Mouse (Mus musculus): Measurements from ENCODE around the gene Mbtps2. TPM values are rescaled to one million over a fixed set of nuclear protein-coding genes. Genes with fewer than 3 reads are reported as not detected.
A peak's percentile ranks its signal among the peaks of the same experiment; 100 is the strongest.

The Mbtps2 gene
- polyA plus RNA-seq (2016; fragmentation: Nextera tagmentation; extraction: Ambion mirVana): 23.0 and 24.4 TPM in 2 replicates

- H3K27me3 ChIP-seq: peaks cover 11% of the 10 kb centered on the region
- WGBS: 22% methylated on average over 67 of the region's 74 CpGs
- ATAC-seq (ENCODE audit: low FRiP score, low read depth): peak; percentile 82
These were observed at the start of gene Mbtps2 for GRCm38 (mm10) chrX:157598186-157598996. Mbtps2 (minus strand) TSS chrX:157598715.

DNA sequence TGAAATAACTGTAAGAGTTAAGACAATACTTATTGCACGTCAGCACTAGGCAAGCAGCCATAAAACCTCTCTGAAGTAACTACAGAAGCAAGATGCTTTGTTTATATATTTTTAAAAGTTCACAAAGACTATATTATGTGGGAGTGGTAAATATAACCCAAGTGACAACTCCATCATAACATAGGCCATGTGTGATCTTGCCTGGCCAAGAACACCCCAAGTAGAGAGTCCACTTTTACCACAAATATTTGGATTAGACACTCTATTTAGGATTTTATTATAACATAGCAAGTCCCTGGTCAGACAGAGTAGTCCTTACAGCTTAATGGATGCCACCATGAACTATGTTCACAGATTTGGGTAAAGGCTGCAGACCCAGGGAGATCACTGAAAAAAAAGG is 47.9 kb upstream of the Mbtps2 start:
- no peak for ATAC-seq (ENCODE audit: low FRiP score, low read depth)
- Histone ChIP-seq H3K9me3 (no peaks in the 10 kb centered on the region), H3K27me3 (no peaks in the 10 kb centered on the region), H3K9ac (replicated peaks) (no peak overlapping the region), H3K4me3 (no peak overlapping the region), H3K4me2 (replicated peaks) (no peak overlapping the region), H3K27ac (replicated peaks) (no peak overlapping the region), H3K4me1 (no peaks in the 10 kb centered on the region), H3K36me3 (no peaks in the 10 kb centered on the region)
- WGBS: 64% methylated on average over 1 of the region's 1 CpGs

More at GRCm38 (mm10) chrX:157598186-157598996, at the start of gene Mbtps2:
- Histone ChIP-seq H3K9me3 (no peaks in the 10 kb centered on the region), H3K27ac (replicated peaks) (peak within 1 kb of the TSS; percentile 80), H3K4me1 (peaks cover 11% of the 10 kb centered on the region; the same call in 1 of the 2 replicates), H3K4me3 (peak within 1 kb of the TSS; percentile 58), H3K9ac (replicated peaks) (peak within 1 kb of the TSS; percentile 72), H3K36me3 (no peaks in the 10 kb centered on the region), H3K4me2 (replicated peaks) (peak within 1 kb of the TSS; percentile 51)

GRCm38 (mm10) chrX:157644700-157645099 is 46.2 kb upstream of the Mbtps2 start:
- no peaks in the 10 kb centered on the region for H3K9me3 ChIP-seq
- H3K9ac ChIP-seq (replicated peaks): no peak overlapping the region
- H3K4me3 ChIP-seq: no peak overlapping the region
- H3K27ac ChIP-seq (replicated peaks): no peak overlapping the region
- H3K36me3 ChIP-seq: no peaks in the 10 kb centered on the region
- ATAC-seq (ENCODE audit: low FRiP score, low read depth): peak; percentile 19; the same call in 1 of the 2 replicates
- H3K27me3 ChIP-seq: no peaks in the 10 kb centered on the region
- no peak overlapping the region for H3K4me2 ChIP-seq (replicated peaks)
- 81% methylated on average over 4 of the region's 4 CpGs for WGBS
- no peaks in the 10 kb centered on the region for H3K4me1 ChIP-seq

- ATAC-seq (ENCODE audit: low FRiP score, low read depth): peak; percentile 23; the same call in 1 of the 2 replicates
- Histone ChIP-seq H3K4me1 (no peaks in the 10 kb centered on the region), H3K27me3 (no peaks in the 10 kb centered on the region), H3K9ac (replicated peaks) (no peak overlapping the region), H3K4me2 (replicated peaks) (no peak overlapping the region), H3K9me3 (no peaks in the 10 kb centered on the region), H3K27ac (replicated peaks) (no peak overlapping the region), H3K36me3 (no peaks in the 10 kb centered on the region), H3K4me3 (no peak overlapping the region)
- 36% methylated on average over 3 of the region's 3 CpGs for WGBS
These were observed 45.8 kb upstream of the Mbtps2 start for GRCm38 (mm10) chrX:157644300-157644699.

GRCm38 (mm10) chrX:157642856-157643255 is 44.3 kb upstream of the Mbtps2 start:
- Histone ChIP-seq H3K27ac (replicated peaks) (no peak overlapping the region), H3K27me3 (no peaks in the 10 kb centered on the region), H3K4me1 (no peaks in the 10 kb centered on the region), H3K4me2 (replicated peaks) (no peak overlapping the region), H3K4me3 (no peak overlapping the region), H3K36me3 (no peaks in the 10 kb centered on the region), H3K9me3 (no peaks in the 10 kb centered on the region), H3K9ac (replicated peaks) (no peak overlapping the region)
- 94% methylated on average over 5 of the region's 5 CpGs for WGBS
- no peak for ATAC-seq (ENCODE audit: low FRiP score, low read depth)

DNA sequence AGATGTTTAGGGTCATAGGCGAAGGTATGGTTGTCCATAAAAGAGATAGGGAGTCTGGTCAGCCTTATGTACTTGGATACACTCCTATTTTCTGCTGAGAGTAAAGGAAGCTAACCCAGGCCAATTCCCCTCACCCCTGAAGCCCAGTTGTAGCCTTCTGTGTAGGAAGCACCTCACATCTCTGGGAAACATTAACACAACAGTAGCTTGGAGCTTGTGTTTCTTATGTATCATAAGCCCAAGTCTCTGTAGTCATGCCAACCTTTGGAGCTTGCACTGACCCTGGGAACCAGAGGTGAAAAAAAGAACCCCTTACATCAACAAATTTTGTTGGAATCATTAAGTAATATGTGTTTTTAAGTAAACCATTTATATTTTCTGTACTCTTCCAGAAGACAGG is 38.7 kb upstream of the Mbtps2 start:
- Histone ChIP-seq H3K4me3 (no peak overlapping the region), H3K27me3 (no peaks in the 10 kb centered on the region), H3K4me1 (no peaks in the 10 kb centered on the region), H3K4me2 (replicated peaks) (no peak overlapping the region), H3K9me3 (no peaks in the 10 kb centered on the region), H3K9ac (replicated peaks) (no peak overlapping the region), H3K27ac (replicated peaks) (no peak overlapping the region), H3K36me3 (no peaks in the 10 kb centered on the region)
- WGBS: 62% methylated on average over 1 of the region's 1 CpGs
- no peak for ATAC-seq (ENCODE audit: low FRiP score, low read depth)

DNA sequence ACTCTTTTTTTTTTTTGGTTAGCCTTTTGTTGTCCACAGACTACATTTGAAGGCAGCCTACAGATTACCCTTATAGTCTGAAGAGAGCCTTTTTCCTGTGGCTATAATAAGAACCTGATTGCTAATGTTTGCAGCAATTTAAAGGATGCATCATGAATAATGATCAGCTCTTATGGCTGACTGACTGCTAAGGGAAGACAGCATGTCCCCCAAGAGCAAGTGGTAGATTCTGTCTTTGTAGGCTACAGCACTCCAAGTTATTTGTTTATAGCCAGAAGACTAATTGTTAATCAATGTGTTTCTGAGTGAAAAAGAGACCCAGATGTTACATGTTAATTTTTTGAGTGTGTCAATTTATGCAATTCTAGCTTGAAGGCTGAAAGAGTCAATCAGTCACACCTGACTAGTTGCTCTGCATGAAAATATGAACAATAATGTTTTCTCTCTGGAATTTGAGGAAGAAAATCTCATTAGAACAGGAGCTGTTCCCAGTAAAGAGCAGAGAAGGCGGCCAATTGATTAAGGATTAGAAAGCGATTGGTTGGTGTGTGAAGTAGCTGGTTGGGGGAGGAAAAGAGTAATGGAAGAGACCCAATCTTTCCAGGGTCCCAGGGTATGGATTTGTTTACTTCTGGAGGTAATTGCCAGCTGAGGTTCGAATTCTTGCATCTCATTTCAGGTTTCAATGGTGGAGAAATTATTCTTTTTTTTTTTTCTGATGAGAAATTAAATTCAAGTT is 35.3 kb upstream of the Mbtps2 start:
- no peaks in the 10 kb centered on the region for H3K4me1 ChIP-seq
- H3K9me3 ChIP-seq: no peaks in the 10 kb centered on the region
- no peaks in the 10 kb centered on the region for H3K36me3 ChIP-seq
- peak; percentile 74; the same call in 1 of the 2 replicates for ATAC-seq (ENCODE audit: low FRiP score, low read depth)
- 37% methylated on average over 3 of the region's 3 CpGs for WGBS
- H3K9ac ChIP-seq (replicated peaks): no peak overlapping the region
- H3K4me2 ChIP-seq (replicated peaks): no peak overlapping the region
- no peaks in the 10 kb centered on the region for H3K27me3 ChIP-seq
- H3K27ac ChIP-seq (replicated peaks): no peak overlapping the region
- no peak overlapping the region for H3K4me3 ChIP-seq

GRCm38 (mm10) chrX:157630341-157630740 is 31.8 kb upstream of the Mbtps2 start:
- Histone ChIP-seq H3K27ac (replicated peaks) (no peak overlapping the region), H3K4me3 (no peak overlapping the region), H3K4me1 (no peaks in the 10 kb centered on the region), H3K27me3 (no peaks in the 10 kb centered on the region), H3K36me3 (no peaks in the 10 kb centered on the region), H3K4me2 (replicated peaks) (no peak overlapping the region), H3K9ac (replicated peaks) (no peak overlapping the region), H3K9me3 (no peaks in the 10 kb centered on the region)
- 74% methylated on average over 4 of the region's 4 CpGs for WGBS
- no peak for ATAC-seq (ENCODE audit: low FRiP score, low read depth)

DNA sequence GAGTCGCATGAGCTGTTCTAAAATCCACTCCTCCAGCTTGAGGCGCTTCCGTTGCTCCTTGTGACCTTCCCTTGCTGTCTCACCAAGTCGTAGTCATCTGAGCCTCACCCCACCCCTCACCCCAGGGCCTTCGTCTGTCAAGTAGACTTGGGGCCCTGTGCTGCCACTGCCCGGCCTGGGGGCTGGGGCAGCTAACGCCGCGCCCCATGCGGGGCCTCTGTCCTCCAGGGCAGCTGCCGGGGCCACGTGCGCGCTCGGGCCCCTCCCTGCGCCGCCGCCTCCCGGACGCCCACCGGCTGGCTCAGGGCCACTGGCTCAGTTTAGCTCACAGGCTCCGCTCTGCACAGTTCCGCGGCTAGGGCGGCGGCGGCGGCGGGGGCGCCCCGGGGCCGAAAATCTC is 14.4 kb upstream of the Mbtps2 start:
- H3K4me2 ChIP-seq (replicated peaks): peak overlapping the region; percentile 39
- peak; percentile 58 for ATAC-seq (ENCODE audit: low FRiP score, low read depth)
- WGBS: 30% methylated on average over 32 of the region's 32 CpGs

DNA sequence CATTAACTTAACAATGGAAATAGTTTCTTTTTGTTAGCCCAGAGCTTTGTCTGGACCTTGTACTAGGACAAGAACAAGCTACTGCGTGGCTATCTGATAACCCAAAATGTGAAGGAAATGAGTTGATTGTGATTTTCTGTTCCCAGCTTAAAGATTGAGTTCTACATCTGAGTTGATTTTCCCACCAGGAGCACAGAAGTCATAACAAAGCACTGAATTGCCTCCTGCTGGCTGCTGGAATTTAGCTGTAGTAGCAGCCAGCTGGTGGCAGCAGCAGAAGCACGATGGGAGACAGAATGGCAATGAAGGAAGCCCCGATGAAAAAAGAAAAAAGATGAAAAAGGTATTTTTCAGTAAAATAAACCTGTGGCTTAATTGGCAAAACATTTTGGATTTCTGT is 2.9 kb upstream of the Mbtps2 start:
- no peak for ATAC-seq (ENCODE audit: low FRiP score, low read depth)
- H3K4me1 ChIP-seq: peaks cover 4% of the 10 kb centered on the region; the same call in 1 of the 2 replicates
- no peak overlapping the region for H3K4me2 ChIP-seq (replicated peaks)
- no peak overlapping the region for H3K4me3 ChIP-seq
- H3K27me3 ChIP-seq: peaks cover 9% of the 10 kb centered on the region
- no peaks in the 10 kb centered on the region for H3K9me3 ChIP-seq
- H3K9ac ChIP-seq (replicated peaks): no peak overlapping the region
- no peaks in the 10 kb centered on the region for H3K36me3 ChIP-seq
- H3K27ac ChIP-seq (replicated peaks): no peak overlapping the region
- WGBS: 12% methylated on average over 3 of the region's 3 CpGs

More for the DNA sequence above, 14.4 kb upstream of the Mbtps2 start:
- H3K4me1 ChIP-seq: no peaks in the 10 kb centered on the region
- H3K9me3 ChIP-seq: no peaks in the 10 kb centered on the region
- no peak overlapping the region for H3K27ac ChIP-seq (replicated peaks)
- H3K4me3 ChIP-seq: no peak overlapping the region
- H3K9ac ChIP-seq (replicated peaks): no peak overlapping the region
- no peaks in the 10 kb centered on the region; the same call in 1 of the 2 replicates for H3K27me3 ChIP-seq
- no peaks in the 10 kb centered on the region for H3K36me3 ChIP-seq

DNA sequence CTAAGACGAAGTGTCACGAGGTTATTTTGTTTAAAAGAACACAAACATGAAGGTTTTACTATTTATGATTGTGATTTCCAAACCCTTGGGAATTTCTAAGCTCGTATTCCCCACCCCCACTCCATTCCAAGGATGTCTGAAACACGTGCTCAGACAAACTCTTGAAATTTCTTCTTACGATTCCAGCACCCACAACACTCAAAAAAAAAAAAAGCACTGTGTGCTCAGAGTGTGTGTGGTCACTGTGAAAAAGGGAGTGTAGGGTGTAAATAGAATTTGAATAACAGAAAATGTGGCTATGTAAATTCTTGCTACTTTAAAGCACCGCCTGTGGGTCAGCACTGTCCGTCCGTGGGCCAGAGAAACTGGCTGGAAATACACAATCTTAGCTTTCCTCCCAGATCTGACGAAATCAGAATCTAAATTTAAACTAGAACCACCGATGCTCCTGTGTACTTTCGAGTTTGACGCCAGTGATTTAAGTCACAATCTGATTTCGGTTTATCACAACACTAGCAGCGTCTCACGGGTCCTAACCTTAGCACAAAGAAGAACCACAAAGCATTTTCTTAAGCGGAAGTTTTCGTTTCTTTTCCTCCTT is 830 bp downstream of the Mbtps2 start:
- ATAC-seq (ENCODE audit: low FRiP score, low read depth): no peak
- 22% methylated on average over 17 of the region's 17 CpGs for WGBS

More for the DNA sequence above, 830 bp downstream of the Mbtps2 start:
- Histone ChIP-seq H3K27me3 (peaks cover 14% of the 10 kb centered on the region), H3K9ac (replicated peaks) (peak overlapping the region; percentile 72), H3K4me2 (replicated peaks) (peak overlapping the region; percentile 51), H3K27ac (replicated peaks) (peak overlapping the region; percentile 80), H3K4me1 (peaks cover 11% of the 10 kb centered on the region; the same call in 1 of the 2 replicates), H3K9me3 (no peaks in the 10 kb centered on the region), H3K36me3 (no peaks in the 10 kb centered on the region), H3K4me3 (peak overlapping the region; percentile 58)
